Mouse (Mus musculus): ENCODE results near the gene Shisa6. TPM values are rescaled to one million over a fixed set of nuclear protein-coding genes. Genes with fewer than 3 reads are reported as not detected.

The Shisa6 gene
- not detected in 3 replicates for total RNA-seq (2017)

GRCm38 (mm10) chr11:66525371-66526045 lies at the start of gene Shisa6:
Gene Shisa6 (minus strand): TSS chr11:66525964.
- ATAC-seq (replicated peaks; ENCODE audit: insufficient number of reproducible peaks, low FRiP score, low TSS enrichment, poor library complexity, severe bottlenecking) = no peak

GRCm38 (mm10) chr11:66573888-66574287 lies 48.1 kb upstream of the Shisa6 start:
- ATAC-seq (replicated peaks; ENCODE audit: insufficient number of reproducible peaks, low FRiP score, low TSS enrichment, poor library complexity, severe bottlenecking) = no peak

GRCm38 (mm10) chr11:66569045-66569444 lies 43.3 kb upstream of the Shisa6 start:
- no peak for ATAC-seq (replicated peaks; ENCODE audit: insufficient number of reproducible peaks, low FRiP score, low TSS enrichment, poor library complexity, severe bottlenecking)

- no peak for ATAC-seq (replicated peaks; ENCODE audit: insufficient number of reproducible peaks, low FRiP score, low TSS enrichment, poor library complexity, severe bottlenecking)
Observed at GRCm38 (mm10) chr11:66568386-66568791, 42.6 kb upstream of the Shisa6 start.

- no peak for ATAC-seq (replicated peaks; ENCODE audit: insufficient number of reproducible peaks, low FRiP score, low TSS enrichment, poor library complexity, severe bottlenecking)
Observed at GRCm38 (mm10) chr11:66567382-66567781, 41.6 kb upstream of the Shisa6 start.

GRCm38 (mm10) chr11:66562274-66562673 lies 36.5 kb upstream of the Shisa6 start:
- no peak for ATAC-seq (replicated peaks; ENCODE audit: insufficient number of reproducible peaks, low FRiP score, low TSS enrichment, poor library complexity, severe bottlenecking)

- no peak for ATAC-seq (replicated peaks; ENCODE audit: insufficient number of reproducible peaks, low FRiP score, low TSS enrichment, poor library complexity, severe bottlenecking)
Observed at GRCm38 (mm10) chr11:66537820-66538219, 12.1 kb upstream of the Shisa6 start.

- ATAC-seq (replicated peaks; ENCODE audit: insufficient number of reproducible peaks, low FRiP score, low TSS enrichment, poor library complexity, severe bottlenecking) = no peak
Observed at GRCm38 (mm10) chr11:66535866-66536265, 10.1 kb upstream of the Shisa6 start.

- no peak for ATAC-seq (replicated peaks; ENCODE audit: insufficient number of reproducible peaks, low FRiP score, low TSS enrichment, poor library complexity, severe bottlenecking)
Observed at GRCm38 (mm10) chr11:66535156-66535555, 9.4 kb upstream of the Shisa6 start.

- no peak for ATAC-seq (replicated peaks; ENCODE audit: insufficient number of reproducible peaks, low FRiP score, low TSS enrichment, poor library complexity, severe bottlenecking)
Observed at GRCm38 (mm10) chr11:66534291-66534690, 8.5 kb upstream of the Shisa6 start.

- ATAC-seq (replicated peaks; ENCODE audit: insufficient number of reproducible peaks, low FRiP score, low TSS enrichment, poor library complexity, severe bottlenecking) = no peak
Observed at GRCm38 (mm10) chr11:66528146-66528545, 2.4 kb upstream of the Shisa6 start.

- no peak for ATAC-seq (replicated peaks; ENCODE audit: insufficient number of reproducible peaks, low FRiP score, low TSS enrichment, poor library complexity, severe bottlenecking)
Observed at GRCm38 (mm10) chr11:66527343-66527742, 1.6 kb upstream of the Shisa6 start.

- ATAC-seq (replicated peaks; ENCODE audit: insufficient number of reproducible peaks, low FRiP score, low TSS enrichment, poor library complexity, severe bottlenecking) = no peak
Observed at GRCm38 (mm10) chr11:66526981-66527320, 1.2 kb upstream of the Shisa6 start.

GRCm38 (mm10) chr11:66526046-66526980 lies 549 bp upstream of the Shisa6 start:
- no peak for ATAC-seq (replicated peaks; ENCODE audit: insufficient number of reproducible peaks, low FRiP score, low TSS enrichment, poor library complexity, severe bottlenecking)

- ATAC-seq (replicated peaks; ENCODE audit: insufficient number of reproducible peaks, low FRiP score, low TSS enrichment, poor library complexity, severe bottlenecking) = no peak
Observed at GRCm38 (mm10) chr11:66524251-66524650, 1.5 kb downstream of the Shisa6 start.

GRCm38 (mm10) chr11:66522376-66522775 lies 3.4 kb downstream of the Shisa6 start:
- ATAC-seq (replicated peaks; ENCODE audit: insufficient number of reproducible peaks, low FRiP score, low TSS enrichment, poor library complexity, severe bottlenecking) = no peak

- no peak for ATAC-seq (replicated peaks; ENCODE audit: insufficient number of reproducible peaks, low FRiP score, low TSS enrichment, poor library complexity, severe bottlenecking)
Observed at GRCm38 (mm10) chr11:66519386-66519785, 6.4 kb downstream of the Shisa6 start.

- ATAC-seq (replicated peaks; ENCODE audit: insufficient number of reproducible peaks, low FRiP score, low TSS enrichment, poor library complexity, severe bottlenecking) = no peak
Observed at GRCm38 (mm10) chr11:66514346-66514745, 11.4 kb downstream of the Shisa6 start.

- no peak for ATAC-seq (replicated peaks; ENCODE audit: insufficient number of reproducible peaks, low FRiP score, low TSS enrichment, poor library complexity, severe bottlenecking)
Observed at GRCm38 (mm10) chr11:66500951-66501350, 24.8 kb downstream of the Shisa6 start.

- no peak for ATAC-seq (replicated peaks; ENCODE audit: insufficient number of reproducible peaks, low FRiP score, low TSS enrichment, poor library complexity, severe bottlenecking)
Observed at GRCm38 (mm10) chr11:66498857-66499445, 26.8 kb downstream of the Shisa6 start.
